Mouse (Mus musculus): ENCODE data around the gene Fsd1l. TPM values are rescaled to one million over a fixed set of nuclear protein-coding genes. Genes with fewer than 3 reads are reported as not detected.

Gene Fsd1l
- polyA plus RNA-seq, 1 experiment from 2014 or later: 12.4 TPM

DNA sequence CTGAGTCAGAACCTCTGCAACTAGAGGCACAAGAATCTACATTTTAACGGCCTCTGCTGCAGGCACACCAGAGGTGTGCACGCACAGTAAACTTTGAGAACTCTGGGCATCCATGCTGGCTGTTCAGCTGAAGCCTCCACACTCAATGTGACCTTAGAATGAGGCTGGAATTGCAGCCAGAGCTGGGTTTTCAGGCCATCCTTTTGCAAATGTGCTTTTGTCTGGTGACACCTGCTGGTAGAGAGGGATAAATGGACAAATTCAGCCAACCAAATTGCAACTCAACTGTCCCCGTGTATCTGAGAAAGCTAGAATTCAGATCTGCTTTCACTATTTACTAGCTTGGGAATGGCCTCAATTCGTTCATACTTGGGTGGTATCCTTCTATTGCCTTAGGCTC is 37.1 kb upstream of the Fsd1l start:
- no peak overlapping the region for H3K4me2 ChIP-seq (ENCODE audit: low read depth, low read length)
- ATAC-seq: no peak
- no peak overlapping the region for H3K27ac ChIP-seq (ENCODE audit: low read length)
- 24% methylated on average over 4 of the region's 4 CpGs for WGBS
- peaks cover 14% of the 10 kb centered on the region for H3K4me1 ChIP-seq (ENCODE audit: control insufficient read depth, insufficient read depth, low read length)
- no peak overlapping the region for H3K9ac ChIP-seq (ENCODE audit: low read depth, low read length)
- no peak overlapping the region for H3K4me3 ChIP-seq (ENCODE audit: low read length)
- no peaks in the 10 kb centered on the region for H3K9me3 ChIP-seq (ENCODE audit: control insufficient read depth, low read length)
- no peaks in the 10 kb centered on the region for H3K27me3 ChIP-seq (replicated peaks; ENCODE audit: control insufficient read depth, insufficient read depth, low read length)
- H3K36me3 ChIP-seq (ENCODE audit: control insufficient read depth, insufficient read depth, low read length): no peaks in the 10 kb centered on the region

DNA sequence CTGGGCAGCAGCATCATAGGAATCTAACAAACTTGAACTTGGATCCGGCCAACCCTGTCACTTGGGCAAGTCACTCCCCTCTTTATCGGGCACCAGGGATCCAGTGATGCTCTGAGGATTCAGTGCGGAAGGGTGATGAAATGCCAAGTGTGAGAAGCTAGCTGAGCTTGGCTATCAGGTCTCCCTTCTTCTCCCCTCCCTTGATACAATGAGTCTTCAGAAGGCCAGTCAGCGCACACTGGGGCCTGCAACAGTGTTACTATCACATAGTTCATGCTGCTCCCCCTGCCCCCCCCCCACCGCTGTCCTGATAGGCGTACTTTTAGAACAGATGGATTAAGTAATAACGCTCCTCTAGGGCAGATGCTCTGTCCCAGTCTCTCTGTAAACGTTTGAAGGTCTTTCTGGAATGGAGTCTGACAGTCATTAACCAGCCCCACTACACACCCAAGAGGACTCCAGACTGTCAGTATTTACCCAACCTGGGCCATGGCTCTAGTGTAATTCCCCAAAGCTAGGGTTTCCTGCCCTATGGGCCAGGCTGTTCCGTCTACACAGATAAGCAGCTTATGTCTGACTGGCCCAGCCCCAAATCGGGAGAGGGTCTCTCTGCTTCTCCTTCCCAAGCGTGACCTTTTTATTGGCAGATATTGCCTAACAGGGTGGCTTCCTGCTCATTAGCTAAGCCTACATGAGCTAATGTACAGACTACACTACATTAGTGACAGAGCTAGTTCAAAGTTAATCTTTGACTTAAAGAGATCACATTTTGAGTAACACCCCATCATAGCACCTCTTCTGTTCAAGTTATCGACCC is 35.8 kb upstream of the Fsd1l start:
- H3K27me3 ChIP-seq (replicated peaks; ENCODE audit: control insufficient read depth, insufficient read depth, low read length): no peaks in the 10 kb centered on the region
- 56% methylated on average over 12 of the region's 12 CpGs for WGBS
- no peak overlapping the region for H3K9ac ChIP-seq (ENCODE audit: low read depth, low read length)
- peak overlapping the region; percentile 13; the same call in 1 of the 2 replicates for H3K4me2 ChIP-seq (ENCODE audit: low read depth, low read length)
- no peaks in the 10 kb centered on the region for H3K36me3 ChIP-seq (ENCODE audit: control insufficient read depth, insufficient read depth, low read length)
- ATAC-seq: peak; percentile 94
- H3K27ac ChIP-seq (ENCODE audit: low read length): peak overlapping the region; percentile 89
- peaks cover 11% of the 10 kb centered on the region; the same call in 1 of the 2 replicates for H3K4me1 ChIP-seq (ENCODE audit: control insufficient read depth, insufficient read depth, low read length)
- H3K4me3 ChIP-seq (ENCODE audit: low read length): 0 out of 2 replicates have a peak overlapping the region, but pooled peaks have one; percentile 12
- H3K9me3 ChIP-seq (ENCODE audit: control insufficient read depth, low read length): no peaks in the 10 kb centered on the region

DNA sequence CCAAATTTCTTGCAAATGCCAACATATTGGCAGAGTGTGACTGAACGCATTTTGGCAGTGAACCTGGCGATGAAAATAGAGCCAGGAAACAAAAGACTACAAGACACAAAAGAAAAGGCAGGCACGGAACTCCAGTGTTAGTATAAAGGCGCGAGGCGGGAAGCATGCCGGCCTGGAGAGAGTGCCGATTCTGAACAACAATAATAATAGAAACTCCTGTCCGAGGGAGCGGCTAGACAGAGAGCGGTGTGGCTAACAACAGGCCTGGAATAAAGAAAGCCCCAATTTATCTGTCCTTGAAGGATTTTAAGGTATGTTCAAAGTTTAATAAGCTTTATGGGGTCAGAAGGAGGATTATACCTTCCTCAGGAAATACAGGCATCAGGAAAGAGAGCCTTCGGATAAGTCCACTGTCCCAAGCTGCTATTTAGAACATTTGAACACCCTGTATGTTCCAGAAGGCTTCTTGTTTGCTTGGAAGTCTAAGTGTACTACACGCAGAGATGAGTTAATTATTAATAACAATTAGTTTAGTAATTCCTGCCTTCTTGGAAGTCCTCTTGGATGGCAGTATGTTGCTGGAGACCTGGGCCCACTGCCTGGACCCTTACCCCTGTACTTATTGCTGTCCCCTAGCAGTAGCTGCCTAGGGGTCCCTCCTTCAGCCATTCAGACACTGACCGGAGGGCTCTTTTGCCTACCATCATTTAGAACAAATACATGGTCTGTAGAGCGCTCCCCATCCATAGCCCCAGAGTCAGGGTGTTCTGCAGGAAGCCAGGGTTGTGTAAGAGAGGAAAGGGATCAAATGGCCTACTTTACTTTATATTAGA is 35.0 kb upstream of the Fsd1l start:
- Histone ChIP-seq H3K9ac (ENCODE audit: low read depth, low read length) (no peak overlapping the region), H3K4me1 (ENCODE audit: control insufficient read depth, insufficient read depth, low read length) (peaks cover 8% of the 10 kb centered on the region; the same call in 1 of the 2 replicates), H3K27me3 (replicated peaks; ENCODE audit: control insufficient read depth, insufficient read depth, low read length) (no peaks in the 10 kb centered on the region), H3K4me2 (ENCODE audit: low read depth, low read length) (peak overlapping the region; percentile 13; the same call in 1 of the 2 replicates), H3K4me3 (ENCODE audit: low read length) (0 out of 2 replicates have a peak overlapping the region, but pooled peaks have one; percentile 12), H3K9me3 (ENCODE audit: control insufficient read depth, low read length) (no peaks in the 10 kb centered on the region), H3K27ac (ENCODE audit: low read length) (peak overlapping the region; percentile 89), H3K36me3 (ENCODE audit: control insufficient read depth, insufficient read depth, low read length) (no peaks in the 10 kb centered on the region)
- 57% methylated on average over 15 of the region's 15 CpGs for WGBS
- peak; percentile 45 for ATAC-seq

DNA sequence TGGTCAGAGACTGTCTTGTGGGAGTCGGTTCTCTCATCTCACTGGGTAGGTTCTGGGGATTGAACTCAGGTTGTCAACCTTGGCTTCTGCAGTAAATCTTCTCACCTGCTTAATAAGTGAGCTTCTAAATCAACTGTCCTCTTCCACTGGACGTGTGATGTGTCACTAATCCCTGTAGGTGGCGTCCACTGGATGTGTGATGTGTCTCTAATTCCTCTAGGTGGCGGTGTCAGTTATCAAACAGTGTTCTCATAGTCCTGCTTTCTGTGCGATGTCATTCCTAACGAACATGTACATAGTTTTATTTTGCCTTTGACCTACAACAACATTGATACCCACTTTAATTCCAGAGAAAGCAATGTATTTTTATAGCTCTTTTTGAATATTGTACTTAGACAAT is 30.8 kb upstream of the Fsd1l start:
- Histone ChIP-seq H3K4me3 (ENCODE audit: low read length) (no peak overlapping the region), H3K36me3 (ENCODE audit: control insufficient read depth, insufficient read depth, low read length) (no peaks in the 10 kb centered on the region), H3K4me2 (ENCODE audit: low read depth, low read length) (no peak overlapping the region), H3K9ac (ENCODE audit: low read depth, low read length) (no peak overlapping the region), H3K27me3 (replicated peaks; ENCODE audit: control insufficient read depth, insufficient read depth, low read length) (no peaks in the 10 kb centered on the region), H3K4me1 (ENCODE audit: control insufficient read depth, insufficient read depth, low read length) (0 out of 2 replicates have a peak, but pooled peaks cover 3% of the 10 kb centered on the region), H3K27ac (ENCODE audit: low read length) (no peak overlapping the region), H3K9me3 (ENCODE audit: control insufficient read depth, low read length) (no peaks in the 10 kb centered on the region)
- no peak for ATAC-seq
- 53% methylated on average over 6 of the region's 6 CpGs for WGBS

DNA sequence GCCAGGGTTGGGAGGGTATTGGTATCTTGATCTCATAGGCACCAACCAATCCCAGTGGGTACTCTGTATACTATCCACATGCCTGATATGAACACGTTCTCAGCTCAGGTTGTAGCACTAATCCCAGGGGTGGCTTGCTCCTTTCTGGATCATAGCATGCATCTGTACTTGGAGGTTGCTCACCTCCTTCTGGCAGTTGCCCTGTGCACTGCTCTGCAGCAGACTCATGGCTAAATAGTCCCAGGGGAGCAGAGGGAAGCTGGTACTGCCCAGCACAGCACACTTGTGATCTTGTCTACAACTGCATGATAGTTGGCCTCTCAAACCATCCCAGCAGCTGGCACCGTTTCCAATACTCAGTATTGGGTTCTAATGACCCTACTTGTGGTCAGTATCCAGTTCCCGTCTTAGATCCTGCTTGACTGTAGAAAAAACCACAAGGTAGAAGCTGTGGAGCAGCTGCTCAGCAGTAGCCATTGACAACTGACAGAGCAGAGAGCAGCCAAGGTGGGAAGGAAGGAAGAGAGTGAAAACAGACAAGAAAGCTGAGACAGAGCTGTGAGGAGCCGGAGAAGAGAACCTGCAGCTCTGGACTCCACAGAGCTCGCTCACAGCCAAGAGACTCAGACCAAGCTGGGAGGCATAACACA is 16.6 kb upstream of the Fsd1l start:
- no peaks in the 10 kb centered on the region for H3K36me3 ChIP-seq (ENCODE audit: control insufficient read depth, insufficient read depth, low read length)
- no peak for ATAC-seq
- H3K27ac ChIP-seq (ENCODE audit: low read length): no peak overlapping the region
- no peak overlapping the region for H3K4me2 ChIP-seq (ENCODE audit: low read depth, low read length)
- no peak overlapping the region for H3K4me3 ChIP-seq (ENCODE audit: low read length)
- H3K9me3 ChIP-seq (ENCODE audit: control insufficient read depth, low read length): no peaks in the 10 kb centered on the region
- no peaks in the 10 kb centered on the region for H3K27me3 ChIP-seq (replicated peaks; ENCODE audit: control insufficient read depth, insufficient read depth, low read length)
- H3K4me1 ChIP-seq (ENCODE audit: control insufficient read depth, insufficient read depth, low read length): no peaks in the 10 kb centered on the region
- 88% methylated on average over 5 of the region's 5 CpGs for WGBS
- H3K9ac ChIP-seq (ENCODE audit: low read depth, low read length): no peak overlapping the region

DNA sequence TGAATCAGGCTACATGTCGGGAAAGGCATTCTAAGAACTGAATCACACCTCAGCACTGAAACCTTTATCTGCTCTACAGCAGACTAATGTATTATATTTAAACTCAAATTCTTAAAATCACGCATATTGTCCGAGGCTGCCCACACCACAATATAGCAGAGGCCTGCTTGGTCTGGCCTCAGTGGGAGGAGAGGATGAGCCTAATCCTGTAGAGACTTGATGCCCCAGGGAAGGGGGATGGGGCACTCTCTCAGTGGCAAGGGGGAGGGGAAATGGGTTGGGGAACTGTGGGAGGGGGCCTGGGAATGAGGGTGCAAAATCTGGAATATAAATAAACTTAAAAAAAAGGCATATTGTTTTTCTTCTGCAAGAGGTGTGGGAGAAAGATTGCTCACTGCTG is 13.3 kb upstream of the Fsd1l start:
- Histone ChIP-seq H3K4me2 (ENCODE audit: low read depth, low read length) (no peak overlapping the region), H3K4me3 (ENCODE audit: low read length) (no peak overlapping the region), H3K27me3 (replicated peaks; ENCODE audit: control insufficient read depth, insufficient read depth, low read length) (no peaks in the 10 kb centered on the region), H3K27ac (ENCODE audit: low read length) (no peak overlapping the region), H3K36me3 (ENCODE audit: control insufficient read depth, insufficient read depth, low read length) (no peaks in the 10 kb centered on the region), H3K9ac (ENCODE audit: low read depth, low read length) (no peak overlapping the region), H3K4me1 (ENCODE audit: control insufficient read depth, insufficient read depth, low read length) (peaks cover 3% of the 10 kb centered on the region; the same call in 1 of the 2 replicates), H3K9me3 (ENCODE audit: control insufficient read depth, low read length) (no peaks in the 10 kb centered on the region)
- no peak for ATAC-seq
- WGBS: 56% methylated on average over 3 of the region's 3 CpGs

DNA sequence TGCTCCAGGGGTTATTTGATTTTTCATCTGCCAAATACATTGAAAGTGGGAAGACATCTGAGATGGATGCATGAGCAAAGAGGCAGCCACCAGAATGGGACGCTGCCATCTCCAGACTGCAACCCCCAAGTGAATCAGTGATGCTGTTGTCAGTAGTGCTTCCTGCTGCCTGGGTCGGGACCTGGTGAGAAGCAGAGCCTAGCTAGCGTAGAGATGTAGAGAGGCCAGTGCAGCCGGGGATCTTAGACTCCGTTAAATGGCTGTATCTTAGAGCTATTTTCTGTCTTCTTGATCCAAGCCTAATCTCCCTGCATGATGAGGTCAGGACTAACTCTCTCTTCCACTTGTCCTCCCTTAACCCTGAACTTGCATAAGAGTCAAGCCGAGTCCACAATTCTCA is 11.2 kb upstream of the Fsd1l start:
- no peaks in the 10 kb centered on the region for H3K36me3 ChIP-seq (ENCODE audit: control insufficient read depth, insufficient read depth, low read length)
- no peak overlapping the region for H3K4me2 ChIP-seq (ENCODE audit: low read depth, low read length)
- no peak overlapping the region for H3K27ac ChIP-seq (ENCODE audit: low read length)
- no peaks in the 10 kb centered on the region for H3K9me3 ChIP-seq (ENCODE audit: control insufficient read depth, low read length)
- no peaks in the 10 kb centered on the region for H3K27me3 ChIP-seq (replicated peaks; ENCODE audit: control insufficient read depth, insufficient read depth, low read length)
- no peak overlapping the region for H3K9ac ChIP-seq (ENCODE audit: low read depth, low read length)
- no peak for ATAC-seq
- H3K4me3 ChIP-seq (ENCODE audit: low read length): no peak overlapping the region
- H3K4me1 ChIP-seq (ENCODE audit: control insufficient read depth, insufficient read depth, low read length): peaks cover 6% of the 10 kb centered on the region; the same call in 1 of the 2 replicates
- WGBS: 89% methylated on average over 6 of the region's 6 CpGs

DNA sequence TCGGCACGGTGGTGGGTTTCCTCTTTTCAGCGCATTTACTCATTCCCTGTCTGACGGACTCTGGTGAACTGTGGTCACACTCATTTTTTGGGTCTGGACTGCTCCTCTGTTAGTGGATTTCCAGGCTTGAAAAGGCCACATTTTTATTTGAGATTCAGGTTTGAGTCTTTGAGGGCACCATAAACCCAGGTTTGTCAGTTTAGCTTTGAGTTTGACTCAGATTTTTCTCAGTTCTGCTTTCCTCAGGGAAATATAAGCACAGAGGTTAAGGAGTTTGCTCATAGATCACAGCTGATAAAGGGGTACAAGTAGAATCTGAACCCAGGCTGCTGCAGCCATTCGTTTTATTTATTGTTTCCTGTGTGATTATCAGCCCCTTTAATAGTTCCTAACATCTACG is 10.2 kb upstream of the Fsd1l start:
- no peak overlapping the region for H3K9ac ChIP-seq (ENCODE audit: low read depth, low read length)
- 0 out of 2 replicates have a peak overlapping the region, but pooled peaks have one; percentile 5 for H3K4me2 ChIP-seq (ENCODE audit: low read depth, low read length)
- peak overlapping the region; percentile 57 for H3K27ac ChIP-seq (ENCODE audit: low read length)
- 49% methylated on average over 6 of the region's 6 CpGs for WGBS
- H3K36me3 ChIP-seq (ENCODE audit: control insufficient read depth, insufficient read depth, low read length): no peaks in the 10 kb centered on the region
- peaks cover 6% of the 10 kb centered on the region; the same call in 1 of the 2 replicates for H3K4me1 ChIP-seq (ENCODE audit: control insufficient read depth, insufficient read depth, low read length)
- H3K9me3 ChIP-seq (ENCODE audit: control insufficient read depth, low read length): no peaks in the 10 kb centered on the region
- 0 out of 2 replicates have a peak, but pooled peaks have one; percentile 14 for ATAC-seq
- H3K27me3 ChIP-seq (replicated peaks; ENCODE audit: control insufficient read depth, insufficient read depth, low read length): no peaks in the 10 kb centered on the region
- H3K4me3 ChIP-seq (ENCODE audit: low read length): no peak overlapping the region

DNA sequence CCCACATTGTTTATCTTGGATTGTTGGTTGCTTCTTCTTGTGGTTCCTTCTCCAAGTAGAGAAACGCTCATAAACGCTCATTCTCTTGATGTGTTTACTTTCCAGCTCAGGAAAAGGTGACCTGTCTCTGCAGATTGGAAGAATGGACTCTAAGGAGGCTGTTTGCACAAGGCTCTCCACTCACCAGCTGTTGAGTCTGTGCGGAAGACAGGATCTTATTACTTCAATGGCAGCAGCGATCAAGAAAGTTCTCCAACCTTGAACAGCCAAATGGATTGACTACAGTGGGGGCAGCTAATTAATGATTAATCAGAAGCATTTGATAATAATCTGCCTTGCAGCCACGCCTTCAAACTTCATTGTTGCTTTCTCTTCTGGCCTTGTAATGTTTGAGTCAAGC is 9.8 kb upstream of the Fsd1l start:
- H3K27me3 ChIP-seq (replicated peaks; ENCODE audit: control insufficient read depth, insufficient read depth, low read length): no peaks in the 10 kb centered on the region
- no peak overlapping the region for H3K4me3 ChIP-seq (ENCODE audit: low read length)
- no peak overlapping the region for H3K9ac ChIP-seq (ENCODE audit: low read depth, low read length)
- H3K4me2 ChIP-seq (ENCODE audit: low read depth, low read length): 0 out of 2 replicates have a peak overlapping the region, but pooled peaks have one; percentile 5
- peak; percentile 84 for ATAC-seq
- no peaks in the 10 kb centered on the region for H3K36me3 ChIP-seq (ENCODE audit: control insufficient read depth, insufficient read depth, low read length)
- 24% methylated on average over 5 of the region's 5 CpGs for WGBS
- peak overlapping the region; percentile 57 for H3K27ac ChIP-seq (ENCODE audit: low read length)
- H3K9me3 ChIP-seq (ENCODE audit: control insufficient read depth, low read length): no peaks in the 10 kb centered on the region
- H3K4me1 ChIP-seq (ENCODE audit: control insufficient read depth, insufficient read depth, low read length): peaks cover 6% of the 10 kb centered on the region; the same call in 1 of the 2 replicates
